Mouse (Mus musculus): ENCODE data around the gene Ddn.
A peak's percentile ranks its signal among the peaks of the same experiment; 100 is the strongest.

Gene Ddn

GRCm38 (mm10) chr15:98771813-98772425, 37.4 kb downstream of the Ddn start:
- Histone ChIP-seq H3K36me3 (ENCODE audit: insufficient read depth, low read length) (no peaks in the 10 kb centered on the region), H3K4me1 (replicated peaks; ENCODE audit: low read depth, low read length) (peaks cover 48% of the 10 kb centered on the region), H3K9me3 (ENCODE audit: low read length) (no peaks in the 10 kb centered on the region), H3K4me3 (replicated peaks; ENCODE audit: low read length) (peak overlapping the region; percentile 63), H3K27me3 (ENCODE audit: insufficient read depth, low read length) (peaks cover 89% of the 10 kb centered on the region)
- TF ChIP-seq NANOG (IDR thresholded peaks at IDR 0.05; ENCODE audit: borderline replicate concordance, low read length) (no peak), POU5F1 (IDR thresholded peaks at IDR 0.05; ENCODE audit: borderline replicate concordance, low read length) (no peak), CTCF (conservative IDR thresholded peaks at IDR 0.05; ENCODE audit: low read length) (no peak)

GRCm38 (mm10) chr15:98768259-98768658, 41.0 kb downstream of the Ddn start:
- peaks cover 34% of the 10 kb centered on the region for H3K4me1 ChIP-seq (replicated peaks; ENCODE audit: low read depth, low read length)
- no peaks in the 10 kb centered on the region for H3K36me3 ChIP-seq (ENCODE audit: insufficient read depth, low read length)
- H3K9me3 ChIP-seq (ENCODE audit: low read length), result no peaks in the 10 kb centered on the region
- H3K27me3 ChIP-seq (ENCODE audit: insufficient read depth, low read length), result peaks cover 66% of the 10 kb centered on the region
- no peak overlapping the region for H3K4me3 ChIP-seq (replicated peaks; ENCODE audit: low read length)
- no peak for TF ChIP-seq POU5F1 (IDR thresholded peaks at IDR 0.05; ENCODE audit: borderline replicate concordance, low read length)
- no peak for TF ChIP-seq CTCF (conservative IDR thresholded peaks at IDR 0.05; ENCODE audit: low read length)
- no peak for TF ChIP-seq NANOG (IDR thresholded peaks at IDR 0.05; ENCODE audit: borderline replicate concordance, low read length)

GRCm38 (mm10) chr15:98765929-98766328, 43.4 kb downstream of the Ddn start:
- Histone ChIP-seq H3K4me3 (replicated peaks; ENCODE audit: low read length) (no peak overlapping the region), H3K9me3 (ENCODE audit: low read length) (no peaks in the 10 kb centered on the region), H3K4me1 (replicated peaks; ENCODE audit: low read depth, low read length) (peaks cover 25% of the 10 kb centered on the region), H3K36me3 (ENCODE audit: insufficient read depth, low read length) (peaks cover 7% of the 10 kb centered on the region), H3K27me3 (ENCODE audit: insufficient read depth, low read length) (peaks cover 43% of the 10 kb centered on the region)
- no peak for TF ChIP-seq CTCF (conservative IDR thresholded peaks at IDR 0.05; ENCODE audit: low read length)
- TF ChIP-seq NANOG (IDR thresholded peaks at IDR 0.05; ENCODE audit: borderline replicate concordance, low read length), result no peak
- TF ChIP-seq POU5F1 (IDR thresholded peaks at IDR 0.05; ENCODE audit: borderline replicate concordance, low read length), result no peak

- Histone ChIP-seq H3K36me3 (ENCODE audit: insufficient read depth, low read length) (peaks cover 36% of the 10 kb centered on the region), H3K9me3 (ENCODE audit: low read length) (no peaks in the 10 kb centered on the region), H3K4me3 (replicated peaks; ENCODE audit: low read length) (peak within 1 kb of the TSS; percentile 99), H3K4me1 (replicated peaks; ENCODE audit: low read depth, low read length) (peaks cover 32% of the 10 kb centered on the region), H3K27me3 (ENCODE audit: insufficient read depth, low read length) (peaks cover 15% of the 10 kb centered on the region)
- TF ChIP-seq NANOG (IDR thresholded peaks at IDR 0.05; ENCODE audit: borderline replicate concordance, low read length) (no peak), POU5F1 (IDR thresholded peaks at IDR 0.05; ENCODE audit: borderline replicate concordance, low read length) (no peak), CTCF (conservative IDR thresholded peaks at IDR 0.05; ENCODE audit: low read length) (no peak)
These were observed 46.4 kb downstream of the Ddn start, which contains the start of gene Arf3 for GRCm38 (mm10) chr15:98762670-98763529. Arf3 (minus strand) TSS chr15:98763214.

GRCm38 (mm10) chr15:98762201-98762621, 47.1 kb downstream of the Ddn start:
- Histone ChIP-seq H3K4me3 (replicated peaks; ENCODE audit: low read length) (peak overlapping the region; percentile 99), H3K36me3 (ENCODE audit: insufficient read depth, low read length) (peaks cover 40% of the 10 kb centered on the region), H3K27me3 (ENCODE audit: insufficient read depth, low read length) (peaks cover 12% of the 10 kb centered on the region), H3K9me3 (ENCODE audit: low read length) (no peaks in the 10 kb centered on the region), H3K4me1 (replicated peaks; ENCODE audit: low read depth, low read length) (peaks cover 32% of the 10 kb centered on the region)
- no peak for TF ChIP-seq CTCF (conservative IDR thresholded peaks at IDR 0.05; ENCODE audit: low read length)
- TF ChIP-seq POU5F1 (IDR thresholded peaks at IDR 0.05; ENCODE audit: borderline replicate concordance, low read length), result no peak
- TF ChIP-seq NANOG (IDR thresholded peaks at IDR 0.05; ENCODE audit: borderline replicate concordance, low read length), result no peak

GRCm38 (mm10) chr15:98754125-98754524, 55.2 kb downstream of the Ddn start:
- TF ChIP-seq CTCF (conservative IDR thresholded peaks at IDR 0.05; ENCODE audit: low read length) (no peak), POU5F1 (IDR thresholded peaks at IDR 0.05; ENCODE audit: borderline replicate concordance, low read length) (no peak), NANOG (IDR thresholded peaks at IDR 0.05; ENCODE audit: borderline replicate concordance, low read length) (no peak)

More at GRCm38 (mm10) chr15:98754125-98754524, 55.2 kb downstream of the Ddn start:
- H3K4me3 ChIP-seq (replicated peaks; ENCODE audit: low read length), result no peak overlapping the region
- no peaks in the 10 kb centered on the region for H3K9me3 ChIP-seq (ENCODE audit: low read length)
- H3K27me3 ChIP-seq (ENCODE audit: insufficient read depth, low read length), result no peaks in the 10 kb centered on the region
- peaks cover 50% of the 10 kb centered on the region for H3K4me1 ChIP-seq (replicated peaks; ENCODE audit: low read depth, low read length)
- H3K36me3 ChIP-seq (ENCODE audit: insufficient read depth, low read length), result peaks cover 63% of the 10 kb centered on the region
